Mouse (Mus musculus): Measurements from ENCODE around the gene Ndufs3. TPM values are rescaled to one million over a fixed set of nuclear protein-coding genes. Genes with fewer than 3 reads are reported as not detected.

The Ndufs3 gene
- polyA plus RNA-seq, 1 experiment from 2014 or later, result 259 TPM

DNA sequence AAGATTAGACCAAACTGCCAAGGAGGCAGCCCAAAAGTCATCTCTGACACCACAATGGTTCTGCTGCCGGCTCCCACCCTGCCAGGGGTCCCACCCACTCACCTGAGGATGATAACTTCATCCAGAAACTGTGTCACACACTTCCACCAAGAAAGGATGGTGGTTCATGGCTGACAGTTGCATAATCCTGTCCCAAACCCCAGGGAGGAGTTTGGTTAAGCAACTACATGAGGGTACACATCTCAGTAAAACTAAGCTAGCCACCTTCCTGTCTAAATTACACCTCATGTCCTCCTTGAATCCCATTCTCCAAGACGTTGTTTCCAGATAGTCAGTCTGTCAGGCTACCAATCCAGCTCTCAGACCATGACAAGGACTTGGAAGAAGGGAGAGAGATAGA, 27.6 kb upstream of the Ndufs3 start:
- H3K27ac ChIP-seq (ENCODE audit: low read depth, low read length), result no peak overlapping the region
- no peak overlapping the region for H3K4me3 ChIP-seq (ENCODE audit: low read depth, low read length)
- H3K9ac ChIP-seq (replicated peaks; ENCODE audit: low read depth, low read length), result no peak overlapping the region
- no peak for ATAC-seq (ENCODE audit: low read depth)
- 76% methylated on average over 2 of the region's 2 CpGs for WGBS
- H3K36me3 ChIP-seq (ENCODE audit: control insufficient read depth, insufficient read depth, low read length), result no peaks in the 10 kb centered on the region
- no peaks in the 10 kb centered on the region for H3K27me3 ChIP-seq (ENCODE audit: control insufficient read depth, insufficient read depth, low read length)
- no peak overlapping the region for H3K4me2 ChIP-seq (ENCODE audit: low read depth, low read length)
- no peaks in the 10 kb centered on the region for H3K9me3 ChIP-seq (ENCODE audit: control insufficient read depth, low read length)
- H3K4me1 ChIP-seq (ENCODE audit: control insufficient read depth, insufficient read depth, low read length), result no peaks in the 10 kb centered on the region

DNA sequence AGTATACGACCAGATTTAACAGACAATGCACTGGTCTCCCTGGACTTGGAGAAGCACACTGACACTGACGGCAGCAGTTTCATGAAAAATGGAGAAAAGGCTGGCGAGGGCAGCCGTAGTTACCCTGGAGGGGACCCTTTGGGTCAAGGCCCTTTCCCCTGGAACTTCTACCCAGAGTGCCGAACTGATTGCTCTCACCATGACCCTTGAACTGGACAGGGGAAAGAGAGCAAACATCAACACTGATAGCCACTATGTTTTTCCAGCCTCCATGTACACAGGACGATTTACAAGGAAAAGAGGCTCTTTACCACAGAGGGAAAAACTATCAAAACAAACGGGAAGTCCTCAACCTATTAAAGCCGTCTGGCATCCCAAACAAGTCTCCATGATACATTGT, 27.2 kb upstream of the Ndufs3 start:
- Histone ChIP-seq H3K27me3 (ENCODE audit: control insufficient read depth, insufficient read depth, low read length) (no peaks in the 10 kb centered on the region), H3K4me1 (ENCODE audit: control insufficient read depth, insufficient read depth, low read length) (no peaks in the 10 kb centered on the region), H3K4me2 (ENCODE audit: low read depth, low read length) (no peak overlapping the region), H3K9me3 (ENCODE audit: control insufficient read depth, low read length) (no peaks in the 10 kb centered on the region), H3K27ac (ENCODE audit: low read depth, low read length) (no peak overlapping the region), H3K36me3 (ENCODE audit: control insufficient read depth, insufficient read depth, low read length) (no peaks in the 10 kb centered on the region), H3K9ac (replicated peaks; ENCODE audit: low read depth, low read length) (no peak overlapping the region), H3K4me3 (ENCODE audit: low read depth, low read length) (no peak overlapping the region)
- ATAC-seq (ENCODE audit: low read depth), result no peak
- 83% methylated on average over 8 of the region's 8 CpGs for WGBS

DNA sequence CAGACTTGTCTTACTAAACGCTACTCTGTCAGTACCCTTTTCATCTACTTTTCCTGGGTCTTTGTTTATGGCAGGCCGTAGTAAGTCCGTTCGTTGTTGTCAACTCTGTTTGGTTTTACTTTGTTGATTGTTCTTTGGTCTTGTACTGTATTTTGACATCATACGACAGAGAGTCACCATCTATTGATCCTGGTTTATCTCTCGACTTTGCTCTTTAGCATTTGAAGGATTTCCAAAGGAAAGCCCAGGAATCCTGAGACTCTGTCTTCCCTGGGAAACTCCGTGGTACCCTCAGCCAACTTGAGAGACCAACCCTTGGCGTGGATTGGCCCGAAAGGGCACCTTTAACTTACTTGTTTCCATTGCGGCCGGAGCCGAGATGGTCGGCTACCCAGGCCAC, 23.9 kb upstream of the Ndufs3 start:
- H3K4me3 ChIP-seq (ENCODE audit: low read depth, low read length), result no peak overlapping the region
- no peak overlapping the region for H3K27ac ChIP-seq (ENCODE audit: low read depth, low read length)
- H3K27me3 ChIP-seq (ENCODE audit: control insufficient read depth, insufficient read depth, low read length), result no peaks in the 10 kb centered on the region
- no peaks in the 10 kb centered on the region for H3K4me1 ChIP-seq (ENCODE audit: control insufficient read depth, insufficient read depth, low read length)
- H3K36me3 ChIP-seq (ENCODE audit: control insufficient read depth, insufficient read depth, low read length), result no peaks in the 10 kb centered on the region
- H3K4me2 ChIP-seq (ENCODE audit: low read depth, low read length), result no peak overlapping the region
- 90% methylated on average over 13 of the region's 13 CpGs for WGBS
- no peak overlapping the region for H3K9ac ChIP-seq (replicated peaks; ENCODE audit: low read depth, low read length)
- no peak for ATAC-seq (ENCODE audit: low read depth)
- H3K9me3 ChIP-seq (ENCODE audit: control insufficient read depth, low read length), result no peaks in the 10 kb centered on the region

DNA sequence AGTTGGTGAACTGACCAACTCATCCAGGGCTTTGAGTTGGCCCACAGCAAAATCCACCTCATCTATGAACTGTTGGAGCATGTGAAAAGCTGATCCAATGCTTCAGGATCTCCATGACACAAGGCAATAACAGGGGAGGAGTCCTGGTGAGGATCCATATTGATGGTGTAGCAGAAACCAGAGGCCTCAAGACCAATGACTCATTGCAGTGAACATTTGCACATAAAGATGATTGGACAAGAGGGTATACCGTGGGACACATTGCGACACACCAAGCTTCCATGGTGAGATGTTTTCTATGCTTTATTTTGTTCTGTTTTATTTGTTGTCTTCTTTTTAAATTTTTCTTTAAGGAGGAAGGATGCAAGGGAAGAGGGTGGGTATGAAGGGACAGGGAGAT, 18.0 kb upstream of the Ndufs3 start:
- 92% methylated on average over 2 of the region's 2 CpGs for WGBS
- H3K4me3 ChIP-seq (ENCODE audit: low read depth, low read length), result no peak overlapping the region
- H3K4me2 ChIP-seq (ENCODE audit: low read depth, low read length), result no peak overlapping the region
- no peaks in the 10 kb centered on the region for H3K36me3 ChIP-seq (ENCODE audit: control insufficient read depth, insufficient read depth, low read length)
- H3K9me3 ChIP-seq (ENCODE audit: control insufficient read depth, low read length), result no peaks in the 10 kb centered on the region
- no peak overlapping the region for H3K9ac ChIP-seq (replicated peaks; ENCODE audit: low read depth, low read length)
- no peaks in the 10 kb centered on the region for H3K4me1 ChIP-seq (ENCODE audit: control insufficient read depth, insufficient read depth, low read length)
- no peak overlapping the region for H3K27ac ChIP-seq (ENCODE audit: low read depth, low read length)
- no peaks in the 10 kb centered on the region for H3K27me3 ChIP-seq (ENCODE audit: control insufficient read depth, insufficient read depth, low read length)
- ATAC-seq (ENCODE audit: low read depth), result no peak

DNA sequence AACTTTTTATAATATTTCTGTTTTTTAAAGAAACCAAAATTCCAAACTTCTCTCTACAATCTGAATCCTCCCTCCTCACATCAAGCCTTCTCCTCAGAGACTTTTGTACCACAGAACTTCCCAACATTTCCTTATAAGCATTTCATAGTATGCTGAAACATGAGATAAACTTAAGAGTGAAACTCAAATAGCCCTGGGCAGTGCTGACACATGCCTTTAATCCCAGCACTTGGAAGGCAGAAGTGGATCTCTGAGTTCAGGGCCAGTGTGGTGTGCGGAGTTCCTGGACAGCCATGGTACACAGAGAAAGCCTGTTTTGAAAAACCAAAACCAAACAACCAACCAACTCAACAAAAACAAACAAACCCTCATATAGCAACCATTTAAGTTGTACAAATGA, 16.6 kb upstream of the Ndufs3 start:
- H3K4me2 ChIP-seq (ENCODE audit: low read depth, low read length), result no peak overlapping the region
- H3K27me3 ChIP-seq (ENCODE audit: control insufficient read depth, insufficient read depth, low read length), result no peaks in the 10 kb centered on the region
- WGBS, result 95% methylated on average over 1 of the region's 1 CpGs
- H3K36me3 ChIP-seq (ENCODE audit: control insufficient read depth, insufficient read depth, low read length), result no peaks in the 10 kb centered on the region
- H3K4me1 ChIP-seq (ENCODE audit: control insufficient read depth, insufficient read depth, low read length), result peaks cover 4% of the 10 kb centered on the region; the same call in 1 of the 2 replicates
- H3K4me3 ChIP-seq (ENCODE audit: low read depth, low read length), result no peak overlapping the region
- H3K9me3 ChIP-seq (ENCODE audit: control insufficient read depth, low read length), result no peaks in the 10 kb centered on the region
- H3K9ac ChIP-seq (replicated peaks; ENCODE audit: low read depth, low read length), result no peak overlapping the region
- ATAC-seq (ENCODE audit: low read depth), result no peak
- no peak overlapping the region for H3K27ac ChIP-seq (ENCODE audit: low read depth, low read length)

DNA sequence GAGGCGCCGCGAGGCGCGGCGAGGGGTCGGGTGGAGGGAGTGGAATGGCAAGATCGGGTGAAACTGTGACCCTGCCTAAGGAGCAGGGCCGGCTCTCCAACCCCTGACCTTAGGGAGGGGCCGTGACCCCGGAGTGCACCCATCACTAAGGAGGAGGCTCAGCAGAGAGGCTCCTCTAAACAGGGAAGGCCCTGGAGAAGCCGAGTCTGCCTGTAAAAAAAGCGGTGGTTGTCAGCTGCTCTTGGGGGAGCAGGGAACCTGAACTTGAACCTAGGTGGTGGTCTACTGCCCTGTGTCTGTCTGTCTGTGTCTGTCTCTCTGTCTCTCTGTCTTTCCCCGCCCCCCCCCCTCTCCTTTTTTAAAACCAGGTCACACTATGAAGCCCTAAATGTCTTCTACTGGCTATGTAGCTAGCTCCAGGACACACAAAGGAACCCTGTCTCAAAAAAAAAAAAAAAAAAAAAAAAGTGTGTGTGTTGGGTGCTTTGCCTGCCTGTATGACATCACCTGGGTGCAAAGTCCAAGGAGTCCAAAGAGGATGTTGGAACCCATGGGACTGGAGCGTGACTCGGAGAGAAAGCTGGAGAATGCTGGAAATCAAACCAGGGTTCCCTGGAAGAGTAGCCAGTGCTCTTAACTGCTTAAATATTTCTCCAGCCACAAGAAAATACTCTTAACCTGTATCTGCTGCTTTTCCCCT, 13.5 kb upstream of the Ndufs3 start:
- peak overlapping the region; percentile 96 for H3K9ac ChIP-seq (replicated peaks; ENCODE audit: low read depth, low read length)
- no peaks in the 10 kb centered on the region for H3K27me3 ChIP-seq (ENCODE audit: control insufficient read depth, insufficient read depth, low read length)
- peak overlapping the region; percentile 87 for H3K27ac ChIP-seq (ENCODE audit: low read depth, low read length)
- peak overlapping the region; percentile 62 for H3K4me3 ChIP-seq (ENCODE audit: low read depth, low read length)
- H3K9me3 ChIP-seq (ENCODE audit: control insufficient read depth, low read length), result no peaks in the 10 kb centered on the region
- 11% methylated on average over 15 of the region's 16 CpGs for WGBS
- peak; percentile 71 for ATAC-seq (ENCODE audit: low read depth)
- peak overlapping the region; percentile 89 for H3K4me2 ChIP-seq (ENCODE audit: low read depth, low read length)
- peaks cover 5% of the 10 kb centered on the region; the same call in 1 of the 2 replicates for H3K36me3 ChIP-seq (ENCODE audit: control insufficient read depth, insufficient read depth, low read length)
- H3K4me1 ChIP-seq (ENCODE audit: control insufficient read depth, insufficient read depth, low read length), result peaks cover 13% of the 10 kb centered on the region; the same call in 1 of the 2 replicates

DNA sequence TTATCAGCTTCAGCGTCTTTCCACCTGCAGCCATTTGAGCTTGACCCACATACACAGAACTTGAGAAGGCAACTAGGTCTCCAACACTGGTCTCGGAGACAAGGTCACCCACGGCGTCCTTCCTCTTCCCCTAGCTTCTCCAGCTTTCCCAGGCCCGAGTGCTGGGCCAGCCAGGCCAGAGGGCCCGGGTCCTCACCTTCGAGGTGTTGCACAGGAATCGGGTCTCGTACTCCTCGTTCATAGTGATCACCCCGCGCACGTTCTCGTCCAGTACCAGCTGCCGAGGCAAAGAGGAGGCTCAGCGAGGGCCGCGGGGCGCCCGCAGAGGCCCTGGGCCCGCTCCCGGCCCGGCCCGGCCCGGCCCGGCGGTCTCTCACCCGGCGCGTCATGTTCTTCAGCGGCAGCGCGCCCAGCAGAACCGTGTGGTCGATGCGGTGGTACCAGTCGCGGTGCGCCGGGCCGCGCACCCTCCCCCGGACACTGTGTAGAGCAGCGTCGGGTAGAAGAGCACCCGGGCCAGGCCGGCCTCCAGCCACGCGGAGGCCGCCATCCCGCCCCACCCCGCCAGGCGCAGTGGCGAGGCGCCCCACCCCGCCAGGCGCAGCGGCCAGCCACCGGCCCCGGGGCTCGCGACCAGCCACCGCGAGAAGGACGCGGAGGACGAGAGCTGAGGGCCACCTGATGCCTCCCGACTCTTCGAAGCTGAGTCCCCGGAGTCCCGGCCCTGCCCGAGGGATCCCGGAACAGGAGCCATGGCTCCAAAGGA, 12.8 kb upstream of the Ndufs3 start:
- H3K4me1 ChIP-seq (ENCODE audit: control insufficient read depth, insufficient read depth, low read length), result peaks cover 13% of the 10 kb centered on the region; the same call in 1 of the 2 replicates
- ATAC-seq (ENCODE audit: low read depth), result peak; percentile 87
- WGBS, result under 1% methylated on average over 51 of the region's 73 CpGs

DNA sequence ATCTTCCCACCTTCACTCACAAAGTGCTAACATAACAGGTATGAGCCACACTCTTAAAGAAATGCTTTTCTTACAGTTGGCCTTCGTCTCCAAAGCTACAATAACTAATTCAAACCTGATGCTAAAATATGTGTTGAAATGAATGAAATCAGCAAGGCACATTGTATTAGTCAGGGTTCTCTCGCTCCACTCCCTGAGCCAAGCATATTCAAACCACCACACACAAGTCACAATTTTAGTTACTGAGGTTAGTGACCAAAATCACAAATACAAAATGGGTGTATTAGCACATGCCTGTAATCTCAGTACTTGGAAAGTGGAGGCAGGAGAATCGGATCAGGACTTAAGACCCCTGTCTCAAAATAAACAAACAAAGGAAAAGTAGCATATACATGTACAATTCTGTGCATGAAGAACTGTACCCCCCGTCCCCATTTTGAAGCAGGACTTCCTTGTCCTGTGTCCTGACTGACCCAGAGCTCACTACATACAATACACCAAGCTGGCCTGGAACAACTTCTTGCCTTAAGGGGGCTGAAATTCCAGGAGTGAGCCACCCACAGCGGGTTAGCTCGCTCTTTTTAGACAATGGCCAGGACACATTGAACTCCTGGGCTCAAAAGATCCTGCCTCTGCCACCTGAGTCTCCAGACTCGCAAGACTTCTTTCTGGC, 12.1 kb upstream of the Ndufs3 start:
- peak; percentile 16; the same call in 1 of the 2 replicates for ATAC-seq (ENCODE audit: low read depth)
- peak overlapping the region; percentile 62 for H3K4me3 ChIP-seq (ENCODE audit: low read depth, low read length)
- H3K9ac ChIP-seq (replicated peaks; ENCODE audit: low read depth, low read length), result peak overlapping the region; percentile 96
- H3K4me2 ChIP-seq (ENCODE audit: low read depth, low read length), result peak overlapping the region; percentile 89
- no peaks in the 10 kb centered on the region for H3K27me3 ChIP-seq (ENCODE audit: control insufficient read depth, insufficient read depth, low read length)
- peak overlapping the region; percentile 87 for H3K27ac ChIP-seq (ENCODE audit: low read depth, low read length)
- WGBS, result 33% methylated on average over 7 of the region's 7 CpGs
- H3K9me3 ChIP-seq (ENCODE audit: control insufficient read depth, low read length), result no peaks in the 10 kb centered on the region
- peaks cover 13% of the 10 kb centered on the region; the same call in 1 of the 2 replicates for H3K4me1 ChIP-seq (ENCODE audit: control insufficient read depth, insufficient read depth, low read length)
- H3K36me3 ChIP-seq (ENCODE audit: control insufficient read depth, insufficient read depth, low read length), result peaks cover 13% of the 10 kb centered on the region

More for the DNA sequence above, 12.8 kb upstream of the Ndufs3 start:
- peak overlapping the region; percentile 96 for H3K9ac ChIP-seq (replicated peaks; ENCODE audit: low read depth, low read length)
- no peaks in the 10 kb centered on the region for H3K9me3 ChIP-seq (ENCODE audit: control insufficient read depth, low read length)
- H3K27ac ChIP-seq (ENCODE audit: low read depth, low read length), result peak overlapping the region; percentile 87
- peak overlapping the region; percentile 89 for H3K4me2 ChIP-seq (ENCODE audit: low read depth, low read length)
- H3K36me3 ChIP-seq (ENCODE audit: control insufficient read depth, insufficient read depth, low read length), result peaks cover 10% of the 10 kb centered on the region
- H3K27me3 ChIP-seq (ENCODE audit: control insufficient read depth, insufficient read depth, low read length), result no peaks in the 10 kb centered on the region
- peak overlapping the region; percentile 62 for H3K4me3 ChIP-seq (ENCODE audit: low read depth, low read length)
